In the genomic region with DNA sequence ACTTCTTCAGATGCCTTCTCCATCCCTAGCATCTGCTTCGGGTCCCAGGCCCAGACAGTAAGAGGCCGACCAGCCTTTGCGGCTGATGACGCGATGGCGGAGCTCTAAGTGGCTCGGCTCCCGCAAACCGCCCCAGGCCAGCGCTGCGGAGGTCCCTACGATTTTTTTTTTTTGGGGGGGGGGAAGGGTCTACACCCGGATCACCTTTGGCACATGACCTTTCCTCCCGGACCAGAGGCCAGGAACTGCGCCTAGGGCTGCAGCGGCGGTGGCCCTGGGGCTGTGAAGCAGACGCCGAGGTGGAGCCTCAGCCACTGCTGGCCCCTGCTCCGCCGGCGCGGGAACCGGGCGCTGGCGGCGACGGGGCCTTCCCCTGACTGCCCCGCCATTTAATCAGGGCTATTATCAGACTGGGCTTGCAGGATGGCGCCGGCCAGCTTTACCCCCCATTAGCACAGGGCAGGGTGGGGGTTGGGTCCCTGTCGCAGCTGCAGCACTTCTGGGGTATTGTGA, we compare ENCODE assay signal across 8 mouse cellular contexts. TPM values are rescaled to one million over a fixed set of nuclear protein-coding genes. Genes with fewer than 3 reads are reported as not detected.
DNase-seq lines count a peak whose midpoint lies in the region; ATAC-seq lines count a peak whose summit lies in the region.

No protein-coding gene starts in this region.

- no peaks in the 10 kb centered on the region for H3K36me3 ChIP-seq in kidney, embryonic 16.5 days (ENCODE audit: insufficient read depth, low read length)
- no peaks in the 10 kb centered on the region for H3K36me3 ChIP-seq in embryonic facial prominence, embryonic 15.5 days
- no peaks in the 10 kb centered on the region for H3K36me3 ChIP-seq in intestine, embryonic 14.5 days (ENCODE audit: control insufficient read depth, insufficient read depth, low read length)
- H3K36me3 ChIP-seq in neural tube, embryonic 12.5 days: no peaks in the 10 kb centered on the region

- H3K9ac ChIP-seq in kidney, embryonic 16.5 days (replicated peaks; ENCODE audit: low read length): no peak overlapping the region
- H3K9ac ChIP-seq in embryonic facial prominence, embryonic 15.5 days: no peak overlapping the region
- H3K9ac ChIP-seq in intestine, embryonic 14.5 days (ENCODE audit: low read length): no peak overlapping the region
- no peak overlapping the region for H3K9ac ChIP-seq in neural tube, embryonic 12.5 days

- no peak for DNase-seq in kidney, adult 11 months
- DNase-seq in intestine, embryonic 14.5 days (ENCODE audit: low spot score): no peak
- no peak for DNase-seq in cerebellum, adult 9-11 months
- DNase-seq in thymus, postnatal 14 days: no peak
- DNase-seq in cerebellum, adult 8-10 months: no peak

- H3K4me3 ChIP-seq in kidney, embryonic 16.5 days (ENCODE audit: low read length): peak overlapping the region; percentile 44
- H3K4me3 ChIP-seq in embryonic facial prominence, embryonic 15.5 days (replicated peaks): peak overlapping the region; percentile 34
- peak overlapping the region; percentile 35 for H3K4me3 ChIP-seq in intestine, embryonic 14.5 days (ENCODE audit: low read depth, low read length)
- peak overlapping the region; percentile 32 for H3K4me3 ChIP-seq in neural tube, embryonic 12.5 days

- ATAC-seq in kidney, embryonic 16.5 days (ENCODE audit: low FRiP score, low TSS enrichment): peak; percentile 63
- ATAC-seq in embryonic facial prominence, embryonic 15.5 days (ENCODE audit: insufficient number of reproducible peaks, low FRiP score, low TSS enrichment, low read depth): 0 out of 2 replicates have a peak, but pooled peaks have one; percentile 6
- ATAC-seq in intestine, embryonic 14.5 days (replicated peaks; ENCODE audit: low FRiP score, low TSS enrichment, low read depth): peak; percentile 61
- ATAC-seq in neural tube, embryonic 12.5 days (ENCODE audit: low FRiP score, low read depth): peak; percentile 75

- peaks cover 75% of the 10 kb centered on the region for H3K27me3 ChIP-seq in kidney, embryonic 16.5 days (ENCODE audit: insufficient read depth, low read length)
- peaks cover 72% of the 10 kb centered on the region for H3K27me3 ChIP-seq in embryonic facial prominence, embryonic 15.5 days
- H3K27me3 ChIP-seq in intestine, embryonic 14.5 days (replicated peaks; ENCODE audit: control insufficient read depth, insufficient read depth, low read length): peaks cover 72% of the 10 kb centered on the region
- peaks cover 68% of the 10 kb centered on the region for H3K27me3 ChIP-seq in neural tube, embryonic 12.5 days (replicated peaks)

- 0% methylated on average over 32 of the region's 32 CpGs for WGBS in kidney, embryonic 16.5 days
- WGBS in embryonic facial prominence, embryonic 15.5 days: under 1% methylated on average over 32 of the region's 32 CpGs
- 0% methylated on average over 28 of the region's 32 CpGs for WGBS in intestine, embryonic 14.5 days
- under 1% methylated on average over 32 of the region's 32 CpGs for WGBS in neural tube, embryonic 12.5 days

- H3K4me1 ChIP-seq in kidney, embryonic 16.5 days (ENCODE audit: insufficient read depth, low read length): peaks cover 12% of the 10 kb centered on the region
- peaks cover 16% of the 10 kb centered on the region for H3K4me1 ChIP-seq in embryonic facial prominence, embryonic 15.5 days
- 0 out of 2 replicates have a peak, but pooled peaks cover 5% of the 10 kb centered on the region for H3K4me1 ChIP-seq in intestine, embryonic 14.5 days (replicated peaks; ENCODE audit: control insufficient read depth, insufficient read depth, low read length)
- H3K4me1 ChIP-seq in neural tube, embryonic 12.5 days: peaks cover 16% of the 10 kb centered on the region; the same call in 1 of the 2 replicates

- no peak overlapping the region for H3K27ac ChIP-seq in kidney, embryonic 16.5 days (ENCODE audit: low read length)
- H3K27ac ChIP-seq in embryonic facial prominence, embryonic 15.5 days (replicated peaks): no peak overlapping the region
- no peak overlapping the region for H3K27ac ChIP-seq in intestine, embryonic 14.5 days (ENCODE audit: low read depth)
- H3K27ac ChIP-seq in neural tube, embryonic 12.5 days: no peak overlapping the region

- H3K4me2 ChIP-seq in kidney, embryonic 16.5 days (replicated peaks; ENCODE audit: low read depth, low read length): peak overlapping the region; percentile 64
- peak overlapping the region; percentile 51 for H3K4me2 ChIP-seq in embryonic facial prominence, embryonic 15.5 days (replicated peaks)
- peak overlapping the region; percentile 57 for H3K4me2 ChIP-seq in intestine, embryonic 14.5 days (ENCODE audit: low read length)
- peak overlapping the region; percentile 67 for H3K4me2 ChIP-seq in neural tube, embryonic 12.5 days (replicated peaks)

- H3K9me3 ChIP-seq in kidney, embryonic 16.5 days (ENCODE audit: low read length): no peaks in the 10 kb centered on the region
- H3K9me3 ChIP-seq in embryonic facial prominence, embryonic 15.5 days (replicated peaks): no peaks in the 10 kb centered on the region
- no peaks in the 10 kb centered on the region for H3K9me3 ChIP-seq in intestine, embryonic 14.5 days (ENCODE audit: control insufficient read depth, low read length)
- H3K9me3 ChIP-seq in neural tube, embryonic 12.5 days: no peaks in the 10 kb centered on the region

RNA-seq across cellular contexts. Expression of a gene that starts 6.9 kb away (rescaled TPM):
- polyA plus RNA-seq in kidney, embryonic 16.5 days (2015; fragmentation: Nextera tagmentation; extraction: Ambion mirVana): 0.14 and 0.19 TPM in 2 replicates
- polyA plus RNA-seq in embryonic facial prominence, embryonic 15.5 days (2015; fragmentation: Nextera tagmentation; extraction: Ambion mirVana): 0.14 TPM in 1 of 2 replicates, not detected in the other
- polyA plus RNA-seq in intestine, embryonic 14.5 days (2014; fragmentation: Nextera tagmentation; extraction: Ambion mirVana): 0.07 and 0.17 TPM in 2 replicates
- polyA plus RNA-seq in neural tube, embryonic 12.5 days (2016; fragmentation: Nextera tagmentation; extraction: Ambion mirVana): 0.15 and 0.40 TPM in 2 replicates

Comparison
In these comparisons a context has a peak if more than half of its experiments do, and no peak if none do; other contexts are left out.
1. ATAC-seq: peak in every context shown above with its lines; median percentile 75 in neural tube, embryonic 12.5 days; 63 in kidney, embryonic 16.5 days; 61 in intestine, embryonic 14.5 days; 6 in embryonic facial prominence, embryonic 15.5 days.